Mouse (Mus musculus): Measurements from ENCODE around the gene Obsl1.

- TF ChIP-seq CTCF (IDR thresholded peaks at IDR 0.05; ENCODE audit: low read depth): no peak
- TF ChIP-seq EP300 (IDR thresholded peaks at IDR 0.05; ENCODE audit: low read depth): no peak
These were observed 26.6 kb downstream of the Obsl1 start for GRCm38 (mm10) chr1:75479635-75479989.

Measured in liver, embryonic 14.5 days (tissue).